Mouse (Mus musculus) limb, embryonic 11.5 days (tissue): Measurements from ENCODE around the gene Zfp46. TPM values are rescaled to one million over a fixed set of nuclear protein-coding genes. Genes with fewer than 3 reads are reported as not detected.

Source experiments
- ATAC-seq: fragments of 200-750 bp; cut with Nextera tagmentation; 2 replicates; pipeline ENCODE4 v1.8.0; 2017; ENCODE audit warnings: low read depth; ENCODE audit not compliant: insufficient number of reproducible peaks, low FRiP score, low TSS enrichment
- DNase-seq: peaks from one replicate; pipeline ENCODE4 v3.0.0-alpha.2; 2015; ENCODE audit warnings: low spot score
- H3K27ac ChIP-seq: fragments of 300-500 bp; sonication (generic); replicated peaks from 2 replicates; pipeline ENCODE4 v1.5.1; 2014; ENCODE audit warnings: low read depth, mild to moderate bottlenecking, low read length
- H3K27me3 ChIP-seq: fragments of 300-500 bp; sonication (generic); 2 replicates; pipeline ENCODE4 v1.6.1; 2014; ENCODE audit warnings: mild to moderate bottlenecking, low read length, mixed read lengths; ENCODE audit not compliant: control insufficient read depth, insufficient read depth
- H3K36me3 ChIP-seq: fragments of 300-500 bp; sonication (generic); 2 replicates; pipeline ENCODE4 v1.6.1; 2014; ENCODE audit warnings: mild to moderate bottlenecking, low read length, moderate library complexity, mixed read lengths; ENCODE audit not compliant: control insufficient read depth, insufficient read depth
- H3K4me1 ChIP-seq: fragments of 300-500 bp; sonication (generic); 2 replicates; pipeline ENCODE4 v1.6.1; 2014; ENCODE audit warnings: low read length, mixed read lengths; ENCODE audit not compliant: control insufficient read depth, insufficient read depth
- H3K4me2 ChIP-seq: fragments of 300-500 bp; sonication (generic); 2 replicates; pipeline ENCODE4 v1.6.1; 2014; ENCODE audit warnings: low read depth, mild to moderate bottlenecking, moderate library complexity; ENCODE audit not compliant: severe bottlenecking
- H3K4me3 ChIP-seq: fragments of 300-500 bp; sonication (generic); 2 replicates; pipeline ENCODE4 v1.5.1; 2014; ENCODE audit warnings: low read depth, low read length
- H3K9ac ChIP-seq: fragments of 300-500 bp; sonication (generic); 2 replicates; pipeline ENCODE4 v1.6.1; 2014; ENCODE audit warnings: mild to moderate bottlenecking, low read length
- H3K9me3 ChIP-seq: fragments of 300-500 bp; sonication (generic); 2 replicates; pipeline ENCODE4 v1.6.1; 2016; ENCODE audit warnings: low read length; ENCODE audit not compliant: control insufficient read depth
- WGBS: fragments of 180-500 bp; shearing (Covaris S2); extraction: QIAGEN DNeasy Blood & Tissue Kit; methylation state at CpG from one replicate; pipeline ENCODE4 v1.1.7; 2014; 5-methylcytosine and 5-hydroxymethylcytosine counted together
- polyA plus RNA-seq: library from polyadenylated mRNA; unstranded; fragments of >200 nt; fragmentation: Nextera tagmentation; extraction: Ambion mirVana; gene quantifications from 2 replicates; pipeline ENCODE4 v1.2.1, GENCODE M21; 2014

The Zfp46 gene
- polyA plus RNA-seq, 1 experiment from 2014 or later = 25.3 TPM

GRCm38 (mm10) chr4:136270648-136271047, 13.8 kb upstream of the Zfp46 start:
- H3K27ac ChIP-seq = no peak overlapping the region
- ATAC-seq (no peak), DNase-seq (no peak)
- no peak overlapping the region for H3K9ac ChIP-seq
- 90% methylated on average over 8 of the region's 8 CpGs for WGBS
- H3K36me3 ChIP-seq = no peaks in the 10 kb centered on the region
- no peak overlapping the region for H3K4me2 ChIP-seq
- H3K4me1 ChIP-seq = no peaks in the 10 kb centered on the region
- H3K4me3 ChIP-seq = no peak overlapping the region
- H3K9me3 ChIP-seq = no peaks in the 10 kb centered on the region; the same call in 1 of the 2 replicates
- H3K27me3 ChIP-seq = no peaks in the 10 kb centered on the region

GRCm38 (mm10) chr4:136281097-136281496, 3.4 kb upstream of the Zfp46 start:
- Histone ChIP-seq H3K9me3 (no peaks in the 10 kb centered on the region), H3K9ac (no peak overlapping the region), H3K27ac (no peak overlapping the region), H3K36me3 (no peaks in the 10 kb centered on the region), H3K4me1 (peaks cover 2% of the 10 kb centered on the region; the same call in 1 of the 2 replicates), H3K27me3 (no peaks in the 10 kb centered on the region), H3K4me2 (no peak overlapping the region), H3K4me3 (no peak overlapping the region)
- no peak for ATAC-seq
- DNase-seq = no peak
- 57% methylated on average over 8 of the region's 8 CpGs for WGBS

DNA sequence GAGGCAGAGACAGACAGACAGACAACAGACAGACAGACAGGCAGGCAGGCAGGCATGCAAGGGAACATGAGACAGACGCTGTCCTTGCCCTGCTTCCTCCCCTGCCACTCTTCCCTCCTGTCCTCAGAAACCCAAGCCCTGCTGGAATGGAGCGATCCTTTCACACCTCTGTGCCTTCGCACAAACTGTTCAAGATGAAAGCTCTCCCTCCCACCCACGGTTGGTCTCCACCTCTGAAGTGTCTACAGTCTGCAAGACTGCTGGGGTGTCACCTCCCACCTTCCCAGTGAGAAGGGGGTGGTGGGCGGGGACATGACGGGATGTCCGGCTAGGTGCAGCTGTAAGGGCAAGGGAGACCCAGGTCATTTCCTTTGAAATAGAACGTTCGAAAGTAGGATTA, 2.9 kb upstream of the Zfp46 start:
- Histone ChIP-seq H3K27me3 (no peaks in the 10 kb centered on the region), H3K36me3 (no peaks in the 10 kb centered on the region), H3K4me1 (peaks cover 2% of the 10 kb centered on the region; the same call in 1 of the 2 replicates), H3K27ac (no peak overlapping the region), H3K4me2 (no peak overlapping the region), H3K9me3 (no peaks in the 10 kb centered on the region), H3K9ac (no peak overlapping the region), H3K4me3 (no peak overlapping the region)
- 36% methylated on average over 9 of the region's 9 CpGs for WGBS
- ATAC-seq = no peak
- DNase-seq = no peak

DNA sequence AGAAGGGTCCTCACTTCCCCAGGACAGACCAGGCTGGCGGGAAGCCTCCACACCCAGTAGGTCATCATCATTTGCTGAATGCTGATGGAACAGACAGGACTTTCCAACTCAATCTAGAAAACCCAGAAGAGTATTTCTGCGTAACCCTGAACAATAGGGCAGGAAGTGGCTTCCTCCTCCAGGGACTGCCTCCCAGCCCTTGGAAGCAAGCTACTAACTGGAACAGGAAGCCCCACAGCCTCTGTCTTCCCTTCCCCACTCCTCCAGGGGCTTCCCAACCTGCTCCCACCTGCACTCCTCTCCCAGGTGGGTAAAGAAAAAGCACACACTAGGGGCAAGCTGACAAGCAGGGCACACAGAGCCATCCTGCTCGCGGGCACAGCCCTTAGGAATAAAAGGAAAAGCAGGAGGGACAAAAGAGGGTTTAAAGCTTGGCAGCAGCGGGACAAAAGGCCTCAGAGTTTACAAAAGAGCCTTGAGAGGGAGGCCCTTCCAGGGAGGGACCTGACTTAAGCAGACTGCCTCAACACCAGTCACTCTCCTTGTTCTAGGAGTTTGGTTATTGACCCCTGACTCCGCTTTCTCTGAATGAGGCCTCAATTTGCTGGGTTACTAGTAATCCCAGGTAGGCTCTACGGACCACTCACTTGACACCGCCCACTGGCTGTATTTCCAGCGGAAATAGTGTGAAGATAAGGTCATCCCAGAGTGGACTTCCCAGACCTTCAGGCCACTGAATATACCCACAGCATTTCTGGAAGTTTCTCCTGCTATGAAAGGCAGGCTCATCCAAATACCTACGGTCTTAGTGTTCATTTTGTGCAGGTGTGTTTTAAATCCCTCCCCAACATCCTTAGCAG, 1.6 kb upstream of the Zfp46 start:
- Histone ChIP-seq H3K9ac (no peak overlapping the region), H3K4me1 (peaks cover 5% of the 10 kb centered on the region; the same call in 1 of the 2 replicates), H3K27me3 (no peaks in the 10 kb centered on the region), H3K4me3 (no peak overlapping the region), H3K4me2 (no peak overlapping the region), H3K36me3 (peaks cover 1% of the 10 kb centered on the region; the same call in 1 of the 2 replicates), H3K27ac (no peak overlapping the region), H3K9me3 (no peaks in the 10 kb centered on the region)
- ATAC-seq = no peak
- 53% methylated on average over 10 of the region's 10 CpGs for WGBS
- no peak for DNase-seq

- ATAC-seq = no peak
- Histone ChIP-seq H3K4me2 (no peak overlapping the region), H3K9ac (no peak overlapping the region), H3K9me3 (no peaks in the 10 kb centered on the region; the same call in 1 of the 2 replicates), H3K4me1 (peaks cover 5% of the 10 kb centered on the region; the same call in 1 of the 2 replicates), H3K27me3 (no peaks in the 10 kb centered on the region), H3K4me3 (no peak overlapping the region), H3K36me3 (peaks cover 7% of the 10 kb centered on the region), H3K27ac (no peak overlapping the region)
- WGBS = 25% methylated on average over 2 of the region's 2 CpGs
- no peak for DNase-seq
These were observed 700 bp upstream of the Zfp46 start for GRCm38 (mm10) chr4:136283783-136284182.

DNA sequence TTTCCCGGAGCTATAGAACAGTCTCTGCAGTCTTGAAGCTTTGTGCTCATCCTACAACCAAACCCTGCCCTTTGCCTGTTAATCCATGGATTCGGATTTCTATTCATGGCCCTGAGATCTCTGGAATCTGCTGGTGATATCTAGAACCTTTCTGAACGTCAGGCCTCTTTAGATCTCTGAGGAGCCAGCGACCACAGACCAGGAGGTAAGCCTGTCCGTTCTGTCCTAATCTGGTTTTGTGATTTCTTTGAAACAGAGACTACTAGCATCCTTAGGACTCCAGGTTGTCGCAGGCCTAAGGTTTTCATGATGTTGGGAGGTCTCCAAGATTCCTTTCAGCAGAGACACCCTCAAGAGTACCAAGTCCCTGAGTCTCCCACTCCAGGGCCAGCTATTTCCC, 408 bp downstream of the Zfp46 start:
- no peak for ATAC-seq
- peaks cover 11% of the 10 kb centered on the region for H3K36me3 ChIP-seq
- H3K4me2 ChIP-seq = peak overlapping the region; percentile 79

DNA sequence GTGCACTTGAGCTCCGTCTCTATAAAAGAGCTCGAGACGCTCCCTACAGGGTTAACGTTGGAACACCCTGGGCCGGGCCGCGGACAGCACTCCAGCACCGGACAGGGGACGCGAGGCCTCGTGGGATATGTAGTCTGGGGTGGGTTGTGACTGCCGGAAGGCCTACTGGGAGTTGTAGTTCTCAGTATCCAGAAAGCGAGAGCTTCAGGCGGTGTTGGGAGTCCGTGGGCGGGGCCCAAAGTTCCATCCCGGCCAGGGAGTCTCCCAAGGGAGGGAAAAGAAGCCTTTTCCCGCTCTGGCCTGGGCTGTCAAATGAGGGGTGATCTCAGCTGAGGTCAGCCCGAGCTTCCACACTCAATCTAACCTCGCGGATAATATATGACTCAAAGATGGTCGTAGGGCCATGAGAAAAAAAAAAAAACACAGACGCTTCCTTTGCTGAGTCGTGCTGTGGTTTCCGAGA, 896 bp downstream of the Zfp46 start:
- DNase-seq = peak; percentile 94
- peaks cover 5% of the 10 kb centered on the region; the same call in 1 of the 2 replicates for H3K4me1 ChIP-seq
- peak; percentile 95 for ATAC-seq
- H3K27ac ChIP-seq = peak overlapping the region; percentile 68
- H3K27me3 ChIP-seq = peaks cover 8% of the 10 kb centered on the region
- H3K9me3 ChIP-seq = no peaks in the 10 kb centered on the region; the same call in 1 of the 2 replicates
- H3K4me3 ChIP-seq = peak overlapping the region; percentile 62
- H3K36me3 ChIP-seq = peaks cover 15% of the 10 kb centered on the region
- H3K4me2 ChIP-seq = peak overlapping the region; percentile 79
- H3K9ac ChIP-seq = peak overlapping the region; percentile 69
- WGBS = 0% methylated on average over 25 of the region's 25 CpGs

More for the DNA sequence above, 408 bp downstream of the Zfp46 start:
- Histone ChIP-seq H3K9ac (peak overlapping the region; percentile 69; the same call in 1 of the 2 replicates), H3K27me3 (peaks cover 4% of the 10 kb centered on the region), H3K4me1 (peaks cover 5% of the 10 kb centered on the region; the same call in 1 of the 2 replicates), H3K27ac (no peak overlapping the region; the same call in 1 of the 2 replicates), H3K4me3 (peak overlapping the region; percentile 62), H3K9me3 (no peaks in the 10 kb centered on the region; the same call in 1 of the 2 replicates)
- WGBS = 52% methylated on average over 6 of the region's 6 CpGs
- DNase-seq = no peak

DNA sequence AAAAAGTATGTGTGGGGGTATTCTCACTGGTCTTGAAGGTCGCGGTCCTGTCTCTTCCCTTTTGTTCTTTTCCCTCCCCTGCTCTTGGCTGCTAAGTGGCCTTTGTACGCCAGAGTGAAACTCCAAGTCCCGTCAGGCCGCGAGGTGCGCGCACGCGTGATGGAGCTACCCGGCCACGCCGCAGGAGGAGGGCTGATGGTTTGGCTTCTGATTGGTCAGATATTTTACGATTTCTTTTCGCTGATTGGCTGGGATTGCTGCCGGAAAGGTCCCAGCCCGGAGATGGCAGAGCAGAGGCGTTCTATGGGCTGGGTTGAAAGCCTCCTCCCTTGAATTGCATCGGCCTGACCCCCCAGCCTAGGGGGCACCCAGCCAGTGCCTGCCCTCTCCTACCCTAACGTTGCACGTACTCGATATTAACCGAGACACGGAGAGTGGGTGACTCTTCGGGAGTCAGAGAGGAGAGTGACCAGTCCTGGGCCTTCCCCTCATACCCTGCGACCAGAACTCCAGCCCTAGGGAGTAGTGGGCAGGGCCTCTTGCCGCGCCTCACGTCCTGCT, 1.4 kb downstream of the Zfp46 start:
- DNase-seq = peak; percentile 95
- H3K4me3 ChIP-seq = peak overlapping the region; percentile 62
- peaks cover 20% of the 10 kb centered on the region for H3K36me3 ChIP-seq
- under 1% methylated on average over 29 of the region's 29 CpGs for WGBS
- peaks cover 11% of the 10 kb centered on the region for H3K27me3 ChIP-seq
- H3K4me2 ChIP-seq = peak overlapping the region; percentile 79
- H3K9me3 ChIP-seq = no peaks in the 10 kb centered on the region; the same call in 1 of the 2 replicates
- peak overlapping the region; percentile 69 for H3K9ac ChIP-seq
- ATAC-seq = peak; percentile 92
- H3K4me1 ChIP-seq = peaks cover 5% of the 10 kb centered on the region; the same call in 1 of the 2 replicates
- peak overlapping the region; percentile 68 for H3K27ac ChIP-seq
